26 mouse cellular contexts compared by ENCODE assay signal in the genomic region with DNA sequence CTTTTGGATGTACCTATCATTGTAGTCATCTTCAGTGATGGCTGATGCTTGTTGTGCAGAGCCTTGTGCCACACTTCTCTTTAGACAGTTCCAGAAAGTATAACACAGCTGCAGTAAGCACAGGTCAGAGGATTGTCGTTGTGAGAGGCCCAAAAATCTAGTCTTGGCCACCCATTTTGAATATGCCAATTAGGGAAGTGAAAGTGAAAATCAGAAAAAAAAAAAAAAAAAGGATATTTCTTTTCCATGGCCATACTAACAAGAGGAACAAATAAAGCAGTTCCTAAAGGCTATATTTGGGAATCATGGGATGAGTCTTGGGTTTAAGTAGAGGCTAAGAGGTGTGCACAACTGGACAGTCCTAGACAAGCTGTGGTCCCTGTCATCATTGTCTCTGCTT. TPM values are rescaled to one million over a fixed set of nuclear protein-coding genes. Genes with fewer than 3 reads are reported as not detected.
"Had no signal": no experiment of that assay in that cellular context is flagged by ENCODE, and none has a peak within 500 bp of the region (broad histone marks: within the 10 kb centered on the region; RNA-seq: fewer than 3 reads in every experiment).

No protein-coding gene starts in this region.

- H3K9me3 ChIP-seq: liver, embryonic 15.5 days; lung, embryonic 15.5 days; megakaryocyte, embryonic 14.5 days; midbrain, embryonic 13.5 days; midbrain, embryonic 15.5 days; neural tube, embryonic 12.5 days; stomach, embryonic 15.5 days had no signal

- H3K4me3 ChIP-seq: liver, embryonic 15.5 days; lung, embryonic 15.5 days; megakaryocyte, embryonic 14.5 days; midbrain, embryonic 13.5 days; midbrain, embryonic 15.5 days; neural tube, embryonic 12.5 days; stomach, embryonic 15.5 days had no signal

- ATAC-seq: liver, postnatal 0 days; lung, postnatal 0 days; midbrain, embryonic 13.5 days; midbrain, embryonic 15.5 days had no signal

- H3K36me3 ChIP-seq: liver, embryonic 15.5 days; lung, embryonic 15.5 days; midbrain, embryonic 13.5 days; midbrain, embryonic 15.5 days; neural tube, embryonic 12.5 days; stomach, embryonic 15.5 days had no signal

- H3K4me2 ChIP-seq: liver, embryonic 15.5 days; lung, embryonic 15.5 days; midbrain, embryonic 11.5 days; midbrain, embryonic 13.5 days; midbrain, embryonic 15.5 days; neural tube, embryonic 12.5 days; stomach, embryonic 15.5 days had no signal

- H3K27me3 ChIP-seq: liver, embryonic 15.5 days; lung, embryonic 15.5 days; midbrain, embryonic 13.5 days; midbrain, embryonic 15.5 days; neural tube, embryonic 12.5 days; stomach, embryonic 15.5 days had no signal

- H3K4me1 ChIP-seq: liver, embryonic 15.5 days; lung, embryonic 15.5 days; megakaryocyte, embryonic 14.5 days; midbrain, embryonic 13.5 days; midbrain, embryonic 15.5 days; neural tube, embryonic 12.5 days; stomach, embryonic 15.5 days had no signal

- DNase-seq: liver, postnatal 0 days; lung, adult 2 months; lung, postnatal 14 days; lung, postnatal 36 days; right cerebral cortex, postnatal 14 days; thymus, adult 2 months; thymus, postnatal 25 days; thymus, postnatal 4 days had no signal

- H3K9ac ChIP-seq: liver, embryonic 15.5 days; liver, postnatal 0 days; lung, embryonic 15.5 days; midbrain, embryonic 13.5 days; midbrain, embryonic 15.5 days; neural tube, embryonic 12.5 days; stomach, embryonic 15.5 days had no signal

- H3K27ac ChIP-seq: liver, embryonic 15.5 days; lung, embryonic 15.5 days; macrophage; midbrain, embryonic 13.5 days; midbrain, embryonic 15.5 days; neural tube, embryonic 12.5 days; stomach, embryonic 15.5 days; stomach, postnatal 0 days had no signal

RNA-seq across cellular contexts. Expression of gene Rptn, which starts 18.3 kb away (rescaled TPM):
- total RNA-seq: midbrain, postnatal 0 days; monocyte, adult 5-6 weeks; neutrophil, adult 5-6 weeks had no signal
- polyA plus RNA-seq: liver, embryonic 15.5 days; liver, postnatal 0 days; lung, embryonic 15.5 days; lung, postnatal 0 days; macrophage; midbrain, embryonic 11.5 days; midbrain, embryonic 13.5 days; midbrain, embryonic 15.5 days; midbrain, postnatal 0 days; neural tube, embryonic 12.5 days; neural tube, embryonic 14.5 days; spleen, adult 2 months; testis, adult 2 months had no signal

RNA-seq across cellular contexts. Expression of gene Hrnr, which starts 55.6 kb away (rescaled TPM):
- total RNA-seq: monocyte, adult 5-6 weeks; neutrophil, adult 5-6 weeks had no signal
- polyA plus RNA-seq: liver, embryonic 15.5 days; liver, postnatal 0 days; lung, embryonic 15.5 days; lung, postnatal 0 days; macrophage; midbrain, embryonic 11.5 days; midbrain, embryonic 13.5 days; midbrain, embryonic 15.5 days; midbrain, postnatal 0 days; neural tube, embryonic 12.5 days; neural tube, embryonic 14.5 days; spleen, adult 2 months; testis, adult 2 months; urinary bladder, adult 2 months had no signal
